Comparison of ENCODE assay signal across 21 mouse cellular contexts in genomic region chr4:130052283-130052682, GRCm38 (mm10). TPM values are rescaled to one million over a fixed set of nuclear protein-coding genes. Genes with fewer than 3 reads are reported as not detected.
A peak's percentile ranks its signal among the peaks of the same experiment; 100 is the strongest.
DNase-seq lines count a peak whose midpoint lies in the region; ATAC-seq and TF ChIP-seq lines count a peak whose summit lies in the region.
"Had no signal": no experiment of that assay in that cellular context is flagged by ENCODE, and none has a peak within 500 bp of the region (broad histone marks: within the 10 kb centered on the region; RNA-seq: fewer than 3 reads in every experiment).

No protein-coding gene starts in this region.

- no peak for DNase-seq in forebrain, postnatal 0 days
- no peak for DNase-seq in left cerebral cortex, adult 2 months (ENCODE audit: extremely low spot score in 1 of 2, low spot score in 2 of 2)
- DNase-seq in left cerebral cortex, adult 8-10 months (ENCODE audit: low spot score in 2 of 2) = no peak
- no peak for DNase-seq in testis, postnatal 10 days (ENCODE audit: low spot score)
- no peak for DNase-seq in right cerebral cortex, postnatal 36 days (ENCODE audit: low spot score in 2 of 2)
- DNase-seq: adrenal gland, postnatal 36 days; cerebellum, postnatal 10 days; gastrocnemius, postnatal 25 days; heart, postnatal 14 days; kidney, adult 9 months; left cerebral cortex, postnatal 4 days; lung, postnatal 36 days had no signal

- no peak overlapping the region for H3K4me3 ChIP-seq in forebrain, postnatal 0 days (ENCODE audit: low read depth, low read length)
- no peak overlapping the region for H3K4me3 ChIP-seq in forebrain, embryonic 12.5 days (replicated peaks)
- no peak overlapping the region for H3K4me3 ChIP-seq in left cerebral cortex, adult 2 months
- H3K4me3 ChIP-seq in testis, adult 2 months (ENCODE audit: control insufficient read depth, low read depth, low read length) = no peak overlapping the region
- H3K4me3 ChIP-seq: forebrain, embryonic 10.5 days; liver, embryonic 15.5 days; midbrain, embryonic 12.5 days had no signal

- ATAC-seq in forebrain, postnatal 0 days = no peak
- no peak for ATAC-seq in forebrain, embryonic 12.5 days (ENCODE audit: low FRiP score)
- ATAC-seq in erythroid progenitor cell, adult 5-6 weeks (replicated peaks; ENCODE audit: low FRiP score, poor library complexity, severe bottlenecking) = no peak
- ATAC-seq: CD4-positive, CD25-positive, alpha-beta regulatory T cell, adult 4 months; Patski had no signal

- no peaks in the 10 kb centered on the region for H3K36me3 ChIP-seq in forebrain, postnatal 0 days (ENCODE audit: insufficient read depth)
- H3K36me3 ChIP-seq in forebrain, embryonic 12.5 days (replicated peaks) = no peaks in the 10 kb centered on the region
- no peaks in the 10 kb centered on the region for H3K36me3 ChIP-seq in testis, adult 2 months (ENCODE audit: control insufficient read depth, insufficient read depth, low read length)
- H3K36me3 ChIP-seq: forebrain, embryonic 10.5 days; liver, embryonic 15.5 days; midbrain, embryonic 12.5 days had no signal

- intact Hi-C loops in left cerebral cortex, adult 2 months (cut with DNase I) = no loop called here

- no peaks in the 10 kb centered on the region for H3K27me3 ChIP-seq in forebrain, postnatal 0 days (ENCODE audit: insufficient read depth, low read length)
- H3K27me3 ChIP-seq in forebrain, embryonic 12.5 days = peaks cover 36% of the 10 kb centered on the region
- H3K27me3 ChIP-seq in testis, adult 2 months (ENCODE audit: control insufficient read depth, insufficient read depth, low read length) = no peaks in the 10 kb centered on the region
- H3K27me3 ChIP-seq: Patski had no signal

- peak; percentile 23; the same call in 1 of the 2 replicates for TF ChIP-seq CTCF in forebrain, postnatal 0 days (IDR thresholded peaks at IDR 0.05; ENCODE audit: low read depth)
- TF ChIP-seq CTCF in left cerebral cortex, adult 2 months (IDR thresholded peaks at IDR 0.05) = peak; percentile 17; the same call in 1 of the 2 replicates
- 0 out of 2 replicates have a peak, but pooled peaks have one; percentile 12 for TF ChIP-seq CTCF in testis, adult 2 months (IDR thresholded peaks at IDR 0.05; ENCODE audit: control insufficient read depth, insufficient read depth, insufficient replicate concordance, low read depth, low read length)

- no peak overlapping the region for H3K9ac ChIP-seq in forebrain, postnatal 0 days
- H3K9ac ChIP-seq in forebrain, embryonic 12.5 days = no peak overlapping the region
- H3K9ac ChIP-seq: liver, embryonic 15.5 days; midbrain, embryonic 12.5 days had no signal

- H3K27ac ChIP-seq in forebrain, postnatal 0 days (ENCODE audit: low read depth, low read length) = no peak overlapping the region
- H3K27ac ChIP-seq in forebrain, embryonic 12.5 days = no peak overlapping the region
- H3K27ac ChIP-seq in left cerebral cortex, adult 2 months = no peak overlapping the region
- H3K27ac ChIP-seq in testis, adult 2 months (ENCODE audit: control insufficient read depth, insufficient read depth, low read depth, low read length) = no peak overlapping the region
- H3K27ac ChIP-seq: forebrain, embryonic 10.5 days; liver, embryonic 15.5 days; midbrain, embryonic 12.5 days had no signal

- H3K9me3 ChIP-seq in forebrain, postnatal 0 days (ENCODE audit: low read length) = no peaks in the 10 kb centered on the region
- H3K9me3 ChIP-seq in forebrain, embryonic 12.5 days = no peaks in the 10 kb centered on the region
- H3K9me3 ChIP-seq: forebrain, embryonic 10.5 days; liver, embryonic 15.5 days; midbrain, embryonic 12.5 days had no signal

- peaks cover 16% of the 10 kb centered on the region for H3K4me1 ChIP-seq in forebrain, postnatal 0 days (ENCODE audit: insufficient read depth)
- peaks cover 41% of the 10 kb centered on the region for H3K4me1 ChIP-seq in forebrain, embryonic 12.5 days
- peaks cover 19% of the 10 kb centered on the region for H3K4me1 ChIP-seq in testis, adult 2 months (ENCODE audit: control insufficient read depth, insufficient read depth, low read length)
- H3K4me1 ChIP-seq: liver, embryonic 15.5 days had no signal

- no peak for TF ChIP-seq POLR2A in testis, adult 2 months (IDR thresholded peaks at IDR 0.05; ENCODE audit: control insufficient read depth, low read depth, low read length)

- WGBS in forebrain, postnatal 0 days = 94% methylated on average over 3 of the region's 3 CpGs
- 95% methylated on average over 3 of the region's 3 CpGs for WGBS in forebrain, embryonic 12.5 days

- no peak overlapping the region for H3K4me2 ChIP-seq in forebrain, postnatal 0 days (ENCODE audit: low read depth)
- no peak overlapping the region for H3K4me2 ChIP-seq in forebrain, embryonic 12.5 days
- H3K4me2 ChIP-seq: heart, embryonic 11.5 days; liver, embryonic 15.5 days; midbrain, embryonic 12.5 days had no signal

RNA-seq across cellular contexts. Expression of gene Col16a1, which starts 4.6 kb away (rescaled TPM):
- 21.8 and 29.7 TPM in 2 replicates for total RNA-seq in forebrain, postnatal 0 days (2014; rRNA removed)
- 6.8 and 7.5 TPM in 2 replicates for polyA plus RNA-seq in forebrain, postnatal 0 days (2015; fragmentation: Nextera tagmentation; extraction: Ambion mirVana)
- 10.8 and 14.8 TPM in 2 replicates for polyA plus RNA-seq in forebrain, embryonic 12.5 days (2016; fragmentation: Nextera tagmentation; extraction: Ambion mirVana)
- total RNA-seq in left cerebral cortex, adult 2 months (2021) = 10 to 100 TPM; 16.2 to 20.1 TPM
- total RNA-seq in left cerebral cortex, adult 8-10 months (2022) = 10 to 100 TPM; 14.6 to 26.0 (median 18.3) TPM
- polyA plus RNA-seq in testis, adult 2 months (2012; rRNA removed) = 111 and 116 TPM in 2 replicates
- 5.8 TPM in 1 of 2 replicates, not detected in the other for total RNA-seq in erythroid progenitor cell, adult 5-6 weeks (2015; ENCODE audit: low replicate concordance)
- total RNA-seq in erythroid progenitor cell, adult 5-6 weeks (2017; ENCODE audit: low replicate concordance) = not detected in 2 replicates
- polyA plus RNA-seq: CD4-positive, CD25-positive, alpha-beta regulatory T cell, adult 4 months had no signal

RNA-seq across cellular contexts. Expression of gene Pef1, which starts 50.1 kb away (rescaled TPM):
- 51.6 and 52.9 TPM in 2 replicates for total RNA-seq in forebrain, postnatal 0 days (2014; rRNA removed)
- polyA plus RNA-seq in forebrain, postnatal 0 days (2015; fragmentation: Nextera tagmentation; extraction: Ambion mirVana) = 58.5 and 60.7 TPM in 2 replicates
- polyA plus RNA-seq in forebrain, embryonic 12.5 days (2016; fragmentation: Nextera tagmentation; extraction: Ambion mirVana) = 60.4 and 61.4 TPM in 2 replicates
- total RNA-seq in left cerebral cortex, adult 2 months (2021) = 10 to 100 TPM; 65.6 to 81.3 TPM
- total RNA-seq in left cerebral cortex, adult 8-10 months (2022) = 10 to 100 TPM; 72.9 to 80.6 (median 76.1) TPM
- 55.6 and 58.3 TPM in 2 replicates for polyA plus RNA-seq in testis, adult 2 months (2012; rRNA removed)
- 44.7 and 45.3 TPM in 2 replicates for total RNA-seq in erythroid progenitor cell, adult 5-6 weeks (2015; ENCODE audit: low replicate concordance)
- total RNA-seq in erythroid progenitor cell, adult 5-6 weeks (2017; ENCODE audit: low replicate concordance) = 8.9 and 10.3 TPM in 2 replicates
